Mouse (Mus musculus) common myeloid progenitor, adult 5-6 weeks (primary cell): ENCODE measurements around the gene Zfp27. TPM values are rescaled to one million over a fixed set of nuclear protein-coding genes. Genes with fewer than 3 reads are reported as not detected.
A peak's percentile ranks its signal among the peaks of the same experiment; 100 is the strongest.
"Not testable (repeated sequence)": the region's sequence is repeated elsewhere in the genome, so short reads cannot be mapped to it uniquely, and the experiment has no call there.

Experiments
- ATAC-seq: replicated peaks from 2 replicates; pipeline ENCODE4 v1.8.0; 2016; ENCODE audit warnings: low read depth, mild to moderate bottlenecking, moderate TSS enrichment, inconsistent platforms; ENCODE audit not compliant: poor library complexity, severe bottlenecking
- total RNA-seq: library from RNA; stranded (forward); fragments of 200-1000, 187-1606 nt; gene quantifications from 2 replicates; pipeline ENCODE4 v1.2.3, GENCODE M21; 2017

Gene Zfp27
- total RNA-seq, 1 experiment from 2014 or later: 11.6 TPM

DNA sequence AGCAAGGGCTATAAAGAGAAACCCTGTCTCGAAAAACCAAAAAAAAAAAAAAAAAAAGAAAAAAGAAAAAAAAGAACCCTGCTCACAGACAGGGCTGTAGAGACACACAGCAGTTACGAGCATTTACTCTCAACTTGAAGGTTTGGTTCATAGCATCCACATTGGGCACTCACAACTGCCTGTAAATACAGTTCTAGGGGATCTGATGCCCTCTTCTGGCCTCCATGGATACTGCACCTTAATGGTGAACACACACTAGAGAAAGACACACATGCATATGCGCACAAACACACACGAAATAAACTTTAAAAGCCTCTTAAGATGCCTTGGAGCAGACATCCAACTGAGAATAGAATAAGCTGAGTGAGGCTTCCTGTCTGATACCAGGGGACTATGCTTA, 8.0 kb downstream of the Zfp27 start:
- ATAC-seq: no peak

DNA sequence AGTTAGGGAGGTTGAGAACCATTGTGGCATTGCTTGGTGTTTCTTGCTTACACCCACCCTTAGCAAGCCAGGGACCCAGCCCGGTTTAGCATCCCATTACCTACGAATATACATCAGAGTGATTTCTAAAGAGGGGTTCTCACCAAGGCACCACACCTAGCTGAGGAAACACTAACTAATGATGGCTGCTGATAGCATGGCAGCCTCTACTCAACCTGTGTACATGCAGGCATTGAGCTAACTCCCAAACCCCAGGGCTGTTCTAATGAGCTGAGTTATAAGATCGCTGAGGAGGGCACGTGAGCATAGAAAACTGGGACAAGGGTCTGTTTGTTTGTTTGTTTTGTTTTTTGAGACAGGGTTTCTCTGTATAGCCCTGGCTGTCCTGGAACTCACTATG, 13.6 kb downstream of the Zfp27 start:
- ATAC-seq: no peak

DNA sequence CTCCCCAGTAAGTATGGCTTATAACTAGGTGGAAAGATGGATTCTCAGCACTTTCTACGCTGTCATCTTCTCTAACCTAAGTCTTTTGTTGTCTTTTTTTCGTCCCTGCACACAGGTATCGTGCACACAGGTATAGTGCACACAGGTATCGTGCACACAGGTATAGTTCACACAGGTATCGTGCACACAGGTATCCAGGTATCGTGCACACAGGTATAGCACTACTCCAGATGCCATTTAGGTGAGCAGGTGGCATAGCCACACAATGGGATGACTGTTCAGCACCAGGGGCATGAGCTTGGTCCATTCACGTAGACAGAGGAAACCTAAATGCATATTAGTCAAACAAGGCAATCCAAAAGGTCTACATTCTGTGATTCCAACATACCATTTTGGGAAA, 15.9 kb downstream of the Zfp27 start:
- no peak for ATAC-seq

DNA sequence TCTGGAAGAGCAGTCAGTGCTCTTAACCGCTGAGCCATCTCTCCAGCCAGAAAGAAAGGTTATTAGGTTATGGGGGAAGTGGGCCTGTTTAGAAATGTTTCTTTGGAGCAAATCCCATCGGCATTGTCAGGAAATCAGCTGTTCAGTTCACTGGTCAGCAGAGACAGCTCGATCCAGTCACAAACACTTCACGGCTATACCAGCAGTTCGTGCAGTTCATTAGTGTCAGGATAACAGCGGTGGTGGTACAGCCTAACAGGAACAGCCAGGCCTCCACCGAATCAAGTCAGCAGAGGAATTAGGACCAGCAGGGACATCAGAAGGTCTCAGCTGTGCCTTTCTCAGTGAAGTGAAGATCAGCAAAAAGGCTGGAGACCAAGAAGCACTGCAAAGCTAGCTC, 25.5 kb downstream of the Zfp27 start:
- ATAC-seq: no peak

DNA sequence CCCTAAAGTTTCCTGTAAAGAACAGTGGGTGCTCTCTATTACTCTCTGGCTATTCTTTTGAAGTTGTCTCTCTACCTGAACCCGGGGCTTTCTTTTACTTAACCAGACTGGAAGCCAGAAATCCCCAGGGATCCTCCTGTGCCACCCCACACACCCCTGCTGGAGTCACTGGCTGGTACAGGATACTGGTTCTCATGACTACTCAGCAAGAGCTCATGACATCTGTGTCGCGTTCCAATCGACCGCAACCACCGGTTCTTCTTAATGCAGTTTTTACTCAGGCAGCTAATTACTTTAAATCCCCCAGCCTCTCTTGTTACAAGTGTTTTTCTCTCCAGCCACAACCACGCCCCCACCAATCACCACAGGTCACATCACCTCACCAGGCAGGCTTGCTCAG, 26.3 kb downstream of the Zfp27 start:
- no peak for ATAC-seq

DNA sequence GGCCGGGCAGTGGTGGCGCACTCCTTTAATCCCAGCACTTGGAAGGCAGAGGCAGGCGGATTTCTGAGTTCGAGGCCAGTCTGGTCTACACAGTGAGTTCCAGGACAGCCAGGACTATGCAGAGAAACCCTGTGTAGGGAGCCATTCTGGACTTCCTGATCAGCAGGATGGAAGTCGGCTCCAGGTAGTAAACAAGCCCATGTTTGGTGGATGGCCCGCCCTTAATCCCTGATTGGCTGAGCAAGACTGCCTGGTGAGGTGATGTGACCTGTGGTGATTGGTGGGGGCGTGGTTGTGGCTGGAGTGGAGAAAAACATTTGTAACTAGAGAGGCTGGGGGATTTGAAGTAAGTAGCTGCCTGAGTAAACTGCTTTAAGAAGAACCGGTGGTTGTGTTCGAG, 28.8 kb downstream of the Zfp27 start:
- ATAC-seq: not testable (repeated sequence)

DNA sequence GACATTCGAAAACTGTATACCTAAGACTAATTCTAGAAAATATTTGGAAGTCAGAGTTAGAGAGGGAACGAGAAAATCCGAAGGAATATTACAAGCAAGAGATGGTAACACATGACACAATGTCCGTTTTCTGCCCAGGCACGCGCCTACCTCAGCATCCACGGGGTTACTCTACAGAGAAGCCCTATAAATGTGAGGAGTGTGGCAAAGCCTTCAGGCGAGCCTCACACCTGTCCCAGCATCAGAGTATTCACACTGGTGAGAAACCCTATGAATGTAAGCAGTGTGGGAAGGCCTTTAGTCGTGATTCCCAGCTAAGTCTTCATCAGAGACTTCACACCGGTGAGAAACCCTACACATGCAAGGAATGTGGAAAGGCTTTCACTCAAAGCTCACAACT, 32.1 kb downstream of the Zfp27 start:
- no peak for ATAC-seq

DNA sequence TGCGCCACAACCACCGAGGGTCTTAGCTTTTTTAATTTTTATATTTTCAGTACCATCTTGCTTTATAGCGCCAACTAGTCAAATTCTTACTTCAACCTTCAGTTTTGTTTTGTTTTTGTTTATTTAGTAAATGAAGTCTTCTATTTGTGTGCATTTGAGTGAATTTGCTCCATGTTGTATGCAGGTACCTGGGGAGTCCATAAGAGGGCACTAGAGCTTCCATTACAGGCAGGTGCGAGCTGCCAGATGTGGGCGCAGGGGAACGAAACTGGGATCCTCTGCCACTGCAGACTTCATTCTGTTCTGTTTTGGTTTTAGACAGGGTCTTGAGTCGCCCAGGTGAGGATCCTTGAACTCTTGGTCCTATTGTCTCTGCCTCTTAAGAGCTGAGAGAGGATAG, 44.7 kb downstream of the Zfp27 start:
- no peak for ATAC-seq

DNA sequence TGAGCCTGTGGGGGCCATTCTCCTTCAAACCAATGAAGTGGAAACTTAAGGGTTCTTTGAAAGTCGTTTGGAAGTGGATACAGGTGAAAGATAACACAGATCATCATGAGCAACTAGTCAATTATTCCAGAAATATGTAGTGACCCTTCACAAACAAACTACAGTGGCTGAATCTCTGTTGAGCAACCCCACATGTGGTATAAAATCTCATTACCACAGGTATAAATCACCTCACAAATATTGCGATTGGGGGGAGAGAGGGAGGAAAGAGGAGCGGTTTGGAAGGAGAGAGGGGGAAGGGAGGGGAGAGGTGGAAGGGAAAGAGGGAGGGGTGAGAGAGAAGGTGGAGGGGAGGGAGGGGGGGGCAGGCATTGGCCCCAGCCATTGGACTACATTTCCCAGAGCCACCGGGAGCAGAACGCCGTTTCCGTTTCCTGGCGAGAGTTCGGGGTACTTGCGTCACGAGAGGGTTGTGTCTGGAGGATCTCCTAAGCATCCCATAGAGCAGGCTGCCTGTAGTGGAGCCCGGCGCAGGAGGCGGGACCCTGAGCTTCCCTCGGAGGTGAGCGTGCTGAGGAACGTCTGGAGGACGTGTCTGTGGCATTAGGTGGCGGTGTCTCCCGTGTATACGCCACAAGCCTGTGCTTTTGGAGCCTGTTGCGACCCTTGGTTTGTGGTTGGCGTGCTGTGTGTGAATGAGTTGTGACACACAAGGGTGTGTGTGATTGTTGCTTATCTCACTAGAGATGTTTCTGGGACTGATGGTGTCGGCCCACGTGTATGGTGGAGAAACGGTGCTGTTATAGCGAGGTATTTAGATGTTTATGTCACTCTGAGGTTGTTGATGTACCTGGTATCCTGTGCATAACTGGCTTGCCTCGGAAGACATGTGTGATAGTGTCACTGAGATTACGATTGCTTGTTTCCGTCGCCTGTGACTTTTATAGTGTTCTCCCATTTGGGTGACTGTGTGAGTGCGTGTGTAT, 46.5 kb downstream of the Zfp27 start, which contains the start of gene Zfp420:
Gene Zfp420 (plus strand): TSS at position 448 of the 986 bp plus-strand sequence.
- peak; percentile 100 for ATAC-seq

DNA sequence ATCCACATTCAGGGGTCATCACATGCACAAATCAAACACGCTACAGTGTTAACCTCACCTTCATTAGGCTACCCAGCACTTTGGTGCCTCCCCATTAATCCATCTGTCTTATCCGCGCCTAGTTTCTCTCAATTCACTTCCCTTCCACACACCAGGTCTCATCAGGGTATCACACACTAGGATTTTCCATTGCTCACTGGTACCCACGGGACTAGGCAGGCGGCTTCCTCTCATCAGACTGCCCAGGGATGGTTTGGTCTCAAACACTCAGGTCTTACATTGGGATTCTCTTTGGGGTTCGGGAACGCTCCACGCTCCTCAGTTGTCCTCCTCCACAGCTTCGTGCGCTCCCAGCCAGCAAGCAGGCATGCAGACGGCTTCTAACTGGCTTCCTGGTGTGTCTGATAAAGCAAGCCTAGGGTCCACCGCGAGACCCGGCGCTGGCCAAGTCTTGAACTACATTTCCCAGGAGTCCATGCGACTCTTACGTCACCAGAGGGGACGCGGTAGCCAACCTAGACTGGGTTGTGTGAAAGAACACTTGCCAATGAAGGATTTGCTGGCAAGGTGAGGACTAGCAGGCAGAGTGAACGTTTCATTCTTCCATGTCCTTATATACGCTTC, 53.0 kb downstream of the Zfp27 start, which contains the start of gene Zfp940:
Gene Zfp940 (minus strand): TSS at position 451 of the 624 bp plus-strand sequence.
- ATAC-seq: peak; percentile 99

DNA sequence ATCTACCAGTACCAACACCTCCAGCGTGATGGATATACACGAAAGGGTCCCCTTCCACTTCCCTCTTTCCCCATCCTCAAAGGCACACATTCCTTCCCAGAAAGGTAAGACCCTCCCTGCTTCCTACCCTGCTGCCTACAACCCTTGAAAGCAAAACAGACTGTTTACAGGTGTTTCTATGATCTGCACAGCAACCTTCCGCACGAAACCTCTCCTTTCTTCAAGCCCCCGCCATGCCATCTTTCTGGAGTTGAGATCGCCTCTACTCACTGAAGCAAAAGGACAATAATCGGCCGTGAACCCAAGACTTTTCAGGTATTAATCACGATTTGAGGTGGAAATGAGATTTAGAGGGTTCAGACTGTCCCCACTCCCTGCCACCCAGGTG, 53.5 kb downstream of the Zfp27 start:
- ATAC-seq: no peak

DNA sequence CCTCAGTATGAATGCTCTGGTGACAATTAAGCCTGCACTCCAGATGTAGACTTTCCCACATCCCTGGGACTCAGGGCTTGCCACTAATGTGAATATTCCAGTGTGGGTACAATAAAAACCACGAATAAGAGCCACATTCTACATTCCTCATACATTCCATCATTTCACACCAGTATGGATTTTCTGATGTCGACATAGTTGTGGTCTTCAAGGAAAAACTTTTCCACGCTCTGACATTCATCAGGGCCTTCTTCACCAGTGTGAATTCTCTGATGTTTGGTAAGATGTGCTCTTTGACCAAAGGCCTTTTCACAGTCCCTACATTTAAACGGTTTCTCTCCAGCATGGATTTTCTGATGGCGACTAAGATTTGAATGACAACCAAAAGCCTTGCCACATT, 61.8 kb downstream of the Zfp27 start:
- no peak for ATAC-seq

Other genes with a start within 250 kb of the Zfp27 start
- not detected in 2 replicates for gene Catsperg2, start 179.5 kb downstream of the Zfp27 start, total RNA-seq
- 22.0 and 26.1 TPM in 2 replicates for gene Zfp84, start 138.0 kb downstream of the Zfp27 start, total RNA-seq
- gene Zfp30, start 122.6 kb downstream of the Zfp27 start, total RNA-seq: 2.4 TPM in 1 of 2 replicates, not detected in the other
- gene Zfp790, start 90.5 kb downstream of the Zfp27 start, total RNA-seq: 7.8 and 13.8 TPM in 2 replicates
- gene Zfp940, start 52.9 kb downstream of the Zfp27 start, total RNA-seq: 5.4 and 8.4 TPM in 2 replicates
- 4.0 and 4.2 TPM in 2 replicates for gene Zfp420, start 46.6 kb downstream of the Zfp27 start, total RNA-seq
- 1.2 and 3.8 TPM in 2 replicates for gene Zfp383, start 1.7 kb upstream of the Zfp27 start, total RNA-seq
- 9.2 and 10.4 TPM in 2 replicates for gene Zfp74, start 47.5 kb upstream of the Zfp27 start, total RNA-seq
- gene Zfp568, start 77.4 kb upstream of the Zfp27 start, total RNA-seq: 18.3 and 27.2 TPM in 2 replicates
- gene Zfp14, start 144.8 kb upstream of the Zfp27 start, total RNA-seq: 0.82 and 2.9 TPM in 2 replicates
- gene Zfp82, start 166.3 kb upstream of the Zfp27 start, total RNA-seq: 3.1 and 6.7 TPM in 2 replicates
- gene Gm26920, start 183.8 kb upstream of the Zfp27 start, total RNA-seq: 0.10 TPM in 1 of 2 replicates, not detected in the other
- gene Zfp566, start 184.0 kb upstream of the Zfp27 start, total RNA-seq: 5.0 and 6.2 TPM in 2 replicates
- gene Zfp260, start 188.2 kb upstream of the Zfp27 start, total RNA-seq: 33.5 and 37.5 TPM in 2 replicates
- 5.1 and 6.8 TPM in 2 replicates for gene Zfp382, start 215.4 kb upstream of the Zfp27 start, total RNA-seq